Mouse (Mus musculus): Measurements from ENCODE around the gene Actl6b. TPM values are rescaled to one million over a fixed set of nuclear protein-coding genes. Genes with fewer than 3 reads are reported as not detected.
"Not testable (repeated sequence)": the region's sequence is repeated elsewhere in the genome, so short reads cannot be mapped to it uniquely, and the experiment has no call there.

Gene Actl6b
- total RNA-seq, 2 experiments from 2014 or later = not detected

DNA sequence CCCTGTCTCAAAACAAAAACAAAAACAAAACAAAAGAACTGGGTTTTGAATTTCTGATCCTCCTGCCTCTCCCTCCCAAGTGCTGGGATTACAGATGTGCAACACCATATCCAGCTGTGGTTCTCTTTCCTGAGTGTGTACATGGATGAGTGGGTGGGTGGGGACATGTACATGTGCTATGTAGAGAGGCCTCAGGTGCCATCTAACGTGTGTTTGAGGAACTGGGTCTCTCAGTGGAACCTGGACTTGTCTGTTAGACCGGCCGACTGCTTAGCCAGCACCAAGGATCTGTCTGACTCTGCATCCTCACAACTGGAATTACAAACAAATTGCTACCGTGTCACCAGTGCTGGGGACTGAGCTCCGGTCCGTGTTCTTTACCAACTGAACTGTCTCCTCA lies 44.3 kb downstream of the Actl6b start:
- intact Hi-C loops (cut with DNase I) = no loop called here
- DNase-seq = no peak

DNA sequence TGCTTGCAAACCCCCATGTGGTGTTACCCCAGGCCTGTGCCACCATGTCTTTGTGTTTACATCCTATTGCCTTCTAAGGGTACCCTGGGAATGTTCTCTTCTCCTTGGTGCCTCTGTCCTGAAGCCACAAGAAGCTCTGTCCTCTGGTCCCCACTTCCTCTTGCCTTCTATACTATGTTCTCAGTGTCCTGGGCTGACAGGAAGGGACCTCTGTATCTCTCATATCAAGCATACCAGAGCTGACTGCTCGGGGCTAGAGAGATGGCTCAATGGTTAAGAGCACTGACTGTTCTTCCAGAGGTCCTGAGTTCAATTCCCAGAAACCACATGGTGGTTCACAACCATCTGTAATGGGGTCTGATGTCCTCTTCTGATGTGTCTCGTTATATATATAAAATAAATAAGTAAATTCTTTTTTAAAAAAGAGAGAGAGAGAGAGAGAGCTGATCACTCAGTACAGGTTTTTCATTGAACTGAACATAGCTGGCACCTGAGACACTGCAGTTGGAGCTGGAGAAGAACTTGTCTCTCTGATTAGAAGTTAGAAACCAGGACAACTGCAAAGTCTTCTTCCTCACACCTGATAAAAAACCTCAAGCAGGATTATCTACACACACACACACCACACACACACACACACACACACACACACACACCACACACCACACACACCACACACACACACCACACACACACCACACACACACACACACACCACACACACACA lies 44.9 kb downstream of the Actl6b start:
- DNase-seq = no peak
- intact Hi-C loops (cut with DNase I) = no loop called here

DNA sequence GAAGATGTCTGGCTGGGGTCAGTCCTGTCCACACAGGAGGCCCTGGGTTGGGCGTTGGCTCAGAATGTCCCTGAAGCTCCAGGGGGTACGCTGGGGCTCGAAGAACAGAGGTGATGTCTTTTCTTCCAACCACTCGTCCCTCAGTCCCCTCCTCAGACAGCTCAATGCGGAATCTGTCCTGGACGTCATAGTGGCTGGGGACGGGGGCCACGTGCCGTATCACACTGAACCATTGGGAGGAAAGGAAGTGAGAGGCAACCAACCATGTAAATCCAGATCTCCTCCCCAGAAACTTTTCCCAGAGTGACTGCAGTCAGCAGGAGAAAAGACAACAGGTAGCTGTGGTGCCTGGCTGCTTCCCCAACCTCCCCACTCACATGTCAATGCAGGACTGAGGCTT lies 46.3 kb downstream of the Actl6b start:
- DNase-seq = no peak
- intact Hi-C loops (cut with DNase I) = no loop called here

DNA sequence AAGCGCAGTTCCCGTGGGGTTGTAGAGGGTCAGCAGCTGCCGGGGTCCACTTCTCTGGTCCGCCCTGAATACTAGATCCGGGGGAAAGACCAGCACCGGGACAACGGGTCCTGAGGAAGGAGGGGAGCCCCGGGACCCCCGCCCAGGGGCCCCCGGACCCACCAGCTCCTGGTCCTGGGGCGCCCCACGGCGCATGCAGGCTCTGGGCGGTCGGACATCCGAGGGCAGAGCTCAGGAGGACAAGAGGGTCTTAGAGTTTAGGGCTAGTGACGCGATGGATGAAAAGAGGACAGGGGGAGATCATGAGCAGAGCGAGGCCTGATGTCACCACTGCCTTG lies 46.9 kb downstream of the Actl6b start:
- intact Hi-C loops (cut with DNase I) = loop anchor here (2.0 kb wide), 1 partner anchor 67 kb away; the partner anchor contains the start of genes Epo and Gnb2
- DNase-seq = no peak

DNA sequence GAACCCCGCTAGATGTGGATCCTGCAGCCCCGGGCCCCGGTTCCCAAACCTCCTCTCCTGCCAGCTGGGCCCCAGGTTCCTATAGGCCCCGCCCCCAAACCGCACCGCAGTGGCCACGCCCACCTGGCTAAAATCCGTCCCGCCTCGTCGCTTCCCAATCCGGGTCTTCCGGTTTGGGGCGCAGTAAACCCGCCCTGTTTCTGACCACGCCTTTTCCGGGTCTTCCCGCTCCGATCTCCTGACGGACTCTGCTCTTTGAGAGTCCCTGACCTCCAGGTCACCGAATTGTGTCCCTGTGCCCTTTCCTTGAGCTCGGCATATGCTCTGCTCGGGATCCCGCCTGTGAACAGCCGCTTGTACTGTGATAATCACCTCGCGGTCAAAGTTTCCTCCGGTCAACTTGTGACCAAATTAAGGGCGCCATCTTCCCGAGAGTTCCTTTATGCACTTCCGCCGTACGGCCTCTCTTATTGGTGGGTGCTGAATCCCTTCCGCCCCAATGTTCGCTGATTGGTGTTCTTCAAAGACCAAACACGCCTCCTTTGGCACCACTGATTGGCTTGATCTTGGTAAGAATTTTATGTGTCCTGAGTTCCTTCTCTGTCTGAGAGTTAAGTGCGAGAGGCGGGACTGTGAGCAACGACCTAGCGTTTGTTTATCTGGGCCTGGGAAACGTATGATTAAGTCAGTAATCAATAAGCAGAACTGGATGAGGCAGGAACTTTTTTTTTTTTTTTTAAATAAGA lies 47.5 kb downstream of the Actl6b start, which contains the start of gene Mospd3:
TSS of gene Mospd3 (minus strand) at position 440 of the 746 bp plus-strand sequence.
- intact Hi-C loops (cut with DNase I) = loop anchor here (2.0 kb wide), 1 partner anchor 68 kb away; the partner anchor contains the start of genes Epo and Gnb2
- DNase-seq = peak; percentile 94 to 97

DNA sequence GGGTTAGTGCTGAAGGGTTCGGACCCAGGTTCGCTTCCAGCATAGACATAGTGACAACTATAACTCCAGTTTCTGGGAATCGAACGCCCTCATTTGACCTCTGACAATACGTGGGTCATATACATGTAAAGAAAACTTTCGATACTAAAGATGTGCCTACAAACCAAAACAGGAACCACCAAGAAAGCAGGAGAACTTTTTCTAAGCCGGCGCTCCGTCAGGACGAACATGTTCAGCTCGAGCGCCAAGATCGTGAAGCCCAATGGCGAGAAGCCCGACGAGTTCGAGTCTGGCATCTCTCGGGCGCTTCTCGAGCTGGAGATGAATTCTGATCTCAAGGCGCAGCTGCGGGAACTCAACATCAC lies 48.0 kb downstream of the Actl6b start:
- no peak for DNase-seq
- intact Hi-C loops (cut with DNase I) = loop anchor here (2.0 kb wide), 1 partner anchor 69 kb away; the partner anchor contains the start of genes Epo and Gnb2

DNA sequence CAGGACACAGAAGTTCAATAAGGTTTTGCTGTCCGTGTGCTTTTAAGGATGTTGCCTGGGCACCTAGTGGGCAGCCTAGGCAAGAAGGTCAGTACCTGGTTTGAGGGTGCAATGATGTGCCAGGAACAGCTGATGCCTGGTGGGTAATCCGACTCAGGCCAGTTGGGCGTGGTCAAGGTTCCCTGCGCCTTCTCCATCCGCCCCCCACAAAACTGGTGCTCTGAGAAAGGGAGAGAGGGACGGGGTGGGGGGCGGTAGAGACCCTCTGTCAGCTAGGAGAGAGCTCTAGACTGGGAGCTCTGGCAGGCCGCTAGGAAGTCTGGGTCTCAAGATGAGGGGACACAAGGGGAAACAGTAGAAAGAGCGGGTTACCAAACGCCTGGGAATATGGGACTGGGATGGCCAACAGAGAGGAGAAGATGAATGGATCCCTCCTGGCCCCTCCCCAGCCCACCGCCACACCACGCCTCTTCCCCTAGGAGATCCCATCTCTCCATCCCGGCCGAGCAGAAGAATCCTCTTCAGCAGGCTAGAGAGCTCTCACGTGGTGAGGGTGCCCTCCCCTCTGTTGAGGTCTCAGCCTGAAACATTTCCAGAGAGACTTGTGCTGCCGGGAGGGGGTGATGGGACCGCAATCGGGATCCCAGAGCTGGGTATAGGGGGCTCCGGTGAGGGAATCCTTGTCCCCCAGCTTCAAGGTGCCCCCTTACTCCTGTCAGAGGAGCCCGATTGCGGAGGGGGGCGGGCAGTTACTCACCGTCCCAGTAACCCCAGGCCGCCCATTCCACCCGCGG lies 54.7 kb downstream of the Actl6b start:
- no peak for DNase-seq
- intact Hi-C loops (cut with DNase I) = no loop called here

DNA sequence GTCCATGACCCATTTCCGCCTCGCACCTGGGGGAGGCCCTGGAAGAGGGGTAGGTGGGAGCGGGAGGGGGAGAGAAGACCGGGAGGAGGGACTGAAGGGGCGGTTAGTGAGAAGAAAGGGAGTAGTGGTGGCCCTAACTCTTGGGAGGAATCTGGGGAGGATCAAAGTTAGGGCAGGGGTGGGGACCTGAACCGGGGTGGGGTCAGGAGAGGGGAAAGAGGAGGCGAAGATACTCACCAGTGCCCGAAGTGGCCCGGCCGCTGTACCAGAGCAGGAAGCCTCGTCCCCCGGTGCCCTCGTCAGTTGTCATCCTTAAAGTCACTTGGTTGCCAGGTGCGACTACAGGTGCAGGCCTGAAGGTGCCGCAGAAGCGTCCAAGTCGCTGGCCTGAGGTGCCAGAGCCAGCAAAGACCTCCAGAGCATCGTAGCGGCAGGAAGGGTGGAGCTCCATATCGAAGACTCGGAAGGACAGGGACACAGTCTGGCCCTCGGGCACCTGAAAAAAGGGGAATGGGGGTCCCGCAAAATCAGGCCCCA lies 55.4 kb downstream of the Actl6b start:
- DNase-seq = no peak
- intact Hi-C loops (cut with DNase I) = no loop called here

DNA sequence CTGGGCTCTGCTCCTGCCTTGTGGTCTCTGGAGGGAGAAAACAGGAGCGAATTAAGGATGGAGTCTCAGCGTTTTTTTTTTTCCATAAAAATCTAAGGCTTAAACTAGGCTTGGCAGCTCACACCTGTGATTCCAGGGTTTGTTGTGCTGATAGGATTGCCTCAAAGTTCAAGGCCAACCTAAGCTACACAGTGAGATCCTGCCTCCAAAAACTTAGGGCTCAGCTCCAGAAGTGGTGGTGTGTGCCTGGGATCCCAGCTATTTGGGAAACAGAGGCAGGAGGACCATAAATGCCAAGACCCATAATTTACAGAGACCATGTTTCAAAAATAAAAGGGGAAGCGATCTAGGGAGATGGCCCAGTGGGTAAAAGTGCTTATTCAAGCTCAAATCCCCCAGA lies 56.0 kb downstream of the Actl6b start:
- no peak for DNase-seq

DNA sequence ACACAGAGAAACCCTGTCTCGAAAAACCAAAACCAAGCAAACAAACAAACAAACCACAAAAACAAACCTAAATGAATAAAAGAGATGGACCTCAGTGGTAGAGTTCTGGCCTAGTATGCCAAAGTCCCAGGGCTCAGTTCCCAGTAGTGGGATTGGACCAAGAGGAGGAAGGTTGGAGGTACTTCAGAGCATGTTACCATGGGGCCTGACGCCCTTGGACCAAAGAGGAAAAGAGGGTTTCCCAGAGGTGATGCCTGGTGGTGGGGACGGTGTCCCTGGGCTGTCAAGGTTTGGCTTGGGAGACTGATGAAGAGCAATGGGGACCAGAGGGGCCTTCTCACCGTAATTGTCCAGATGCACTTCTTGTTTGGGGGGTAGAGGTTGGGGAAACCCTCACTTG lies 56.7 kb downstream of the Actl6b start:
- DNase-seq = no peak
- intact Hi-C loops (cut with DNase I) = no loop called here

More for the DNA sequence above, 56.0 kb downstream of the Actl6b start:
- intact Hi-C loops (cut with DNase I) = no loop called here

DNA sequence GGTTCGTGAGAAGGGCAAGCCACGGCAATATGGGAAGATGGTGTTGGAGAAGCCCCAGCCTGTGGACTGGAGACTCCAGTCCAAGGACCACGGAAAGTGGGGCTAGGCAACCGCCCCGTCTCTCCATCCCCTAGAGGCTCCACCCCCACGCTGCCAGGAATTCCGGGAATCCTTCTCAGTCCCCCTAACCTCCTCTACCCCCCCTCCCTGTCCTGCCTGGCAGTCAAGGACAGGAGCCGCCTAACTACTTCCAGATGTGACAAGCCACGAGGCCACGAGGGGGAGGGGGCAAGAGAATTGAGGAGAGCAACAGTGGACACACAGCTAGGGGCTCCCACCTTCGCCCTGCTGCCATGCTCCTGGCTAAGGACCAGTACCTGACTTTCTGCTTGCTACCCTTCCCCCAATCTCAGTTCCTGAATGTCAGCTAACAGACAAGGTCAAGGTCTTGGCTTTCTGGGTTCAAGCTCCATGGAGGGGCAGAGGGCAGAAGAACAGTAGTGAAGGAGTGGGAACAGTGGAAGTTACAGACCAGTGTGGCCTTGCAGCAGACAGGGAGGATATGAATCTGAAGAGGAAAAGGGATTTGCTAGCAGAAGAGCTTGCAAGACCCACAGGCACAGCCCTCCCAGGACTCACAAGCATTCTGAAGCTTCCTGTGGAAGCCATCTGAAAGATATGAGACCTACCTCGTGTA lies 57.4 kb downstream of the Actl6b start:
- intact Hi-C loops (cut with DNase I) = no loop called here
- DNase-seq = peak; percentile 70 to 91

DNA sequence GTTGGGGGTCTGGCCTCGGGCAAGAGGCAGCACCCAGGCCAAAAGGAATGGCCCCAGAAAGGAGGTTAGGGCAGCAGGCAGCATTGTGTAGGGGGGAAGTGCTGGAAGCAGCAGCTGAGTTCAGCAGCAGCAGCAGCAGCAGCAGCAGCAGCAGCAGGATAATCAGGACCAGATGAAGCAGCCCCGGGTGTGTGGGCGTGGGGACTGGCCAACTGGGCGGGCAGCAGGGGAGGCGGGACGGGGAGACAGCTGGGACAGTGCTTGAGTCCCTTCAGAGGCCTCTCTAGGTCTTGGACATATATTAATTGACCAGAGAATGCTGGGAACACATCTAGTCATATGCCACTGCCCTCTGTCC lies 57.9 kb downstream of the Actl6b start:
- intact Hi-C loops (cut with DNase I) = no loop called here

DNA sequence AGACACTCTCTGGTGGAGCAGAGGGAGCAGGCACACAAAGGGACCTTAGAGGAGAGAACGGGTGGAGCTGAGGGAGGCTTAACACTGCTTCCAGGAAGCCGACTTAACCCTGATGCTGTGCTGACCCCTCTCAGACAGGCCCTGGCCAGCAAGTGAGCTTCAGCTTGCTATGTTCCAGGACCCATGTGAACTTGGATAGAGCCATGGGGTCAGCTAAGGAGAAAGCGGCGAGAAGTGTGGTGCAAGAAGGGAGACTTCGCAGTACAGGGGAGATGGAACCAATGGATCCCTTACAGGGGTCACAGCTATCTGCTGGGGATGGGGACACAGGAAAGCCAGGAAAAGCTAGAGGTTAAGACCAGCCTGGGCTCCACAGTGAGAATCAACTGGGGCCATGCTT lies 59.8 kb downstream of the Actl6b start:
- intact Hi-C loops (cut with DNase I) = no loop called here
- DNase-seq = no peak

More for the DNA sequence above, 57.9 kb downstream of the Actl6b start:
- DNase-seq = peak; percentile 65 to 87

DNA sequence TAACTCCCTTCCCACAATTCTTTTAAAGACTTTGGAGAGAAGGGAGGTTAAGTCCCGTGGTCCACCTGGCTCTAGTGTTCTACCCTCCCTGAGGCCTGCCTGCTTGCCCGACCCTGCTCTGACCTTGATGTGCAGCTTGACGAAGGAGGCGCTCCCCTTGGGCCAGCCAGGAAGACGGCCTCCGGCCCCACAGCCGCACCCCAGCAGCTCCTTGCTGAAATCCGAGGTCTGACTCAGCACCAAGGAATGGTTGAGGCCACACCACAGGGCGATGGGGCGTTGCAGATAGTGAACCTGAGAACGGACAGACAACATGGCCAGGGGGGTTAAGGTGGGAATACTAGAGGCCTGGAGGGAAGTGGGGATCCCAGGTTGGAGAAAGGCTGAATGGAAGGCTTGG lies 60.2 kb downstream of the Actl6b start, which contains the start of gene Pcolce:
TSS of gene Pcolce (minus strand) at position 235 of the 400 bp plus-strand sequence.
- DNase-seq = peak; percentile 45 to 46
- intact Hi-C loops (cut with DNase I) = no loop called here

DNA sequence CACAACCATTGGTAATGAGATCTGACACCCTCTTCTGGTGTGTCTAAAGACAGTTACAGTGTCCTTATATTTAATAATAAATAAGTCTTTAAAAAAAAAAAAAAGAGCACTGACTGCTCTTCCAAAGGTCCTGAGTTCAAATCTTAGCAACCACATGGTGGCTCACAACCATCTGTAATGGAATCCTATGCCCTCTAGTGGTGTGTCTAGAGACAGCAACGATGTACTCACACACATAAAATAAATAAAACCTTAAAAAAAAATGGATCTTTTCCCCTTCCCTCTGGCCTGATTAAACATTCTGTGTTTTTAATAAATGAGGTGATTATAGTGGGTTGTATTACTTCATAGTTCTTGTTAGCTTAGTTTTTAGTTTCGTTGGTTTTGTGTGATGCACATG lies 61.6 kb downstream of the Actl6b start:
- intact Hi-C loops (cut with DNase I); DNase-seq: not testable (repeated sequence)

DNA sequence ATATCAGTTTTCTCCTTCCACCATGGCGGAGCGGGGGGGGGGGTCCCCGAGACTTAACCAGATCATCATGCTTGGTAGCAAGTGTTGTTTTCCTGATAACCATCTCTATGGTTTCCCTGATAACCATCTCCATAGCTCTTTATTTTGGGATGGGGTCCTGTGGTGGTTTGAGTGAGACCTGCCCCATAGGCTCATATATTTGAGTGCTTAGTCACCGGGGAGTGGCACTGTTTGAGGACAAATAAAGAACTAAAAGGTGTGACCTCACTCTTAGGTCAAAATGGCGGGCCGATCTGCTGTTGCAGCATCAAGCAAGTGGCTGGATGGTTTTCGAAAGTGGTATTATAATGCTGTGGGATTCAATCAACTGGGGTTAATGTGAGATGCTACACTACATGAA lies 62.0 kb downstream of the Actl6b start:
- intact Hi-C loops (cut with DNase I) = no loop called here
- no peak for DNase-seq

Data from gastrocnemius, postnatal 36 days (tissue).